Mouse (Mus musculus): ENCODE data around the gene Rcvrn.

Rcvrn gene

DNA sequence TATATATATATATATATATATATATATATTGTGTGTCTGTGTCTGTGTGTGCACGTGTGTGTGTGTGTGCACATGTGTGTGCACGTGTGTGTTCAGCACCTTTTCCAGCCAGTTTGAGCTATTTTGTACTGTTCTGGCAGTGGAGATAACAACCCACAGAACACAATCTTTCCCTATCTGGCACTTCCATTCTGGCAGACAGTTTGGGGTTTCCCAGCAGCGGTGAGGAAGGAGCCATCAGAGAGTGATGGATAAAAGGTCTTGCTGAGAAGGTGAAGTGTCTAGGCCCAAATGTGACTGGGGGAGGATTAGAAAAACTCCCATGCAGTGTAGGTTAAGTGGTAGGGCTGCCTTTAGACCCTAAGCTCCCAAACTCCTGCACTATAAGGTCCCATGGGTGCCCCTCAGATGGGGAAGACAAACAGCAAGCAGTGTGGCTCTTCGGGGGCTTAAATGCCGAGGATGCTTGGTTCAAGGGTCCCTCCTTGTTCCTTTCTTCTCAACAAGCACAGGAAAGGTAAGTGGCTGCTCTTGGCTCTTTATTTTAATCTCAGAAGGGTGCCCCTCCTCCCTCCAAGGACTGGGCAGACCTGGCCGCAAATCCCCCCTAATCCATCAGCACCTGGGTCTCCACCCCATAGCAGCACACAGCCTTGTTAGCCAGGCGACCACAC is at the start of gene Rcvrn:
TSS of gene Rcvrn (plus strand) at position 624 of the 674 bp plus-strand sequence.
- DNase-seq: no peak

DNA sequence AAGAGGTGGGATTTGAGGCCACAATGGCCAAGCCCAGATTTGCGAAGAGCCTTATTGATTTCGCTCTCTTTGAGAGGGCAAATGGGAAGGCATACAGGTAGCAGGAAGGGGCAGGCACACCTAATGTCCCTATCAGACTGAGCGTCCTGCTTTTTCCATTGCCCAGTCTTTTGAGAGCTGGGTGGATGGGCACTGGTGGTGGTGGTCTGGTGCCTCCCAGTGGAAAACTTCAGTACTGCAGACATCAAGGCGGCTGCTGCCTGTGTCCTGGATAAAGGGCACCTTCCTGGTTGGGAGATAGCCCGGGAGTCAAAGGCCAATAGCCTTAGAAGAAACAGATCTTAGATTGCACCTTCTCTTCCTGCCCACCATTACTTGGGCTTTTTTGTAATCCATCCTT is 47.4 kb upstream of the Rcvrn start:
- DNase-seq: peak; percentile 46

DNA sequence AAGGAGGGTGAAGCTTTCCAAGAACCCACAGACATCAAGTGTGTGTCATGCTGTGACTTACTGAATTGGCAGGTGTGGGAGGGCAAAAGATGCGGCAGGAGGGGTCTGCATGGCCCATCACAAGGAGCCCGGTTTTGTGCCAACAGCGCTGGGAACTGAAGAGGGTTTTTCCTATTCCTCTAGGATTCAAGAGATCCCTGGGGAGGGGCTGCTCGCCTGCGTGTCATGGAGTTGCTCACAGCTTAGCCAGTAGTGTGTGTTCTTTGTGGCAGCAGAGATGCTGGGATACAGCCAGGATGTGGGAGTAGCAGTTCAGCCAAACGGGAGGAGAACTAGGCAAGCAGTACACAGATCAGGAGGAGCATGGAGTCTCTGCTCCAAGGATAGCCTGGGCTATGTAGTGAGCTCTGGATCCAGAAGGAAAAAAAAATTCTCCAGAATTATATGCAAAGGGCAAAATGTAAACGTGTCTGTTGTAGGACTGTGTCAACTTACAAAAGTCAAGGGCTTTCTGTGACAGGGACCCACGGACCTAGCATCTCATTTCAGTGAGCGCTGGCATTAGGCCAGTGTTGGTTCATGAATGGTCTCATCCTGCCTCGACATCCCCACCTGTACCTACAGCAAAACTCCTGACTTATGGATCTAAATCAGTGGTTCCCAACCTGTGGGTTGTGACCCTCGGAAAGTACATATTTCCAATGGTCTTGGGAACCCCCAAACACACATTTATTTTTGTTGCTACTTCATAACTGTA is 46.3 kb upstream of the Rcvrn start:
- no peak for DNase-seq

DNA sequence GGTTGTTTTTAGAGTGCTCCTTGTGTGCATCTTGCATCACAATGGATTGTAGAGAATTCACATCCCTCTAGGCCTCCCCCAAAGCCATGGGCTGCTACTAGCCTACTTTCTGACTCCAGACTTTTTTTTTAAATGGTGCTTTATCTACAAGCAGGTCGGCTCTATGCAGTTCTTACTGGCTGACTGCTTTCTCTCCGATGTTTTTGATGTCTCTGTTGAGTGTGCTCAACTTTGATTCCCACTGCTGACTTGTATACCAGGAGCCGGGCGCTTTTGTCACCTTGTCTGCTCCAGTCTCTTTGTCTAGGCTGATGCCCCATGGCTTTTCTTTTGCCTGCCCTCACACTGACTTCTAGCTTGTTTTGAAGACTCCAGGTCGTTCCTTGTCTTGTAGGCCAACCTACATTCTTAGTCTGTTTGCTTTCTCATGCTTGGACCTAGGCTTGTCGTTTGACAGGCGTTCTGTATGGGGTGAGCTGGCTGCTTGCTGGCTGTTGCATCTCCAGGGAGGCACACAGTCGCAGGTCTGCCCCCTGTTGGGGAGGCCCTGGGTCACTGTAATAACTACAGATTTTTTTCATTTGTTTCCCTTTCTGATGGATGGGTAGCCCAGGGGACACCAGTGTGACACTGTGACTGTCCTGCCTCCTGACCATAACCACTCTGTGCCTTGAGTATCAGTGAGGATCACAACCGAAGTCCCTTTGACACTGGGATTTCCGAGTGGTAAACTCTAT is 45.0 kb upstream of the Rcvrn start:
- DNase-seq: no peak

DNA sequence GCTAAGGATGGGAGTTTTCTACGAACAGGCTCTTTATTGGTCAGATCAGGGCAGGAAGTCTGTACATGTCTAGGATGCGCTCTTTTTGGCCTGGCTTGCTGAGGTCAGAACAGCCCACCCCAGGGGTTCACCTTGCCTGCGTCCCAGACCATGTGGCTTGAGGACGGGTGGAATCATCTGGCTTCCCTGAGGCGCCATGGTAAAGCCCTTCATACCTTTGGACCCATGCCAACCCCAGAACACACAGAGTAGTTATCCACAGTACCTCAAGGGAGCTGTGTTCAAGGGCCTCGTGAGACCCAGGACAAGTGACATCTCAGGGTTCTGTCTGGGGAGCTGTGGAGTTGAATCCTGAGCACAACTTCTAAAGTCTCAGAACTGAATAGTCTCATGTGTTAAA is 43.4 kb upstream of the Rcvrn start:
- no peak for DNase-seq

DNA sequence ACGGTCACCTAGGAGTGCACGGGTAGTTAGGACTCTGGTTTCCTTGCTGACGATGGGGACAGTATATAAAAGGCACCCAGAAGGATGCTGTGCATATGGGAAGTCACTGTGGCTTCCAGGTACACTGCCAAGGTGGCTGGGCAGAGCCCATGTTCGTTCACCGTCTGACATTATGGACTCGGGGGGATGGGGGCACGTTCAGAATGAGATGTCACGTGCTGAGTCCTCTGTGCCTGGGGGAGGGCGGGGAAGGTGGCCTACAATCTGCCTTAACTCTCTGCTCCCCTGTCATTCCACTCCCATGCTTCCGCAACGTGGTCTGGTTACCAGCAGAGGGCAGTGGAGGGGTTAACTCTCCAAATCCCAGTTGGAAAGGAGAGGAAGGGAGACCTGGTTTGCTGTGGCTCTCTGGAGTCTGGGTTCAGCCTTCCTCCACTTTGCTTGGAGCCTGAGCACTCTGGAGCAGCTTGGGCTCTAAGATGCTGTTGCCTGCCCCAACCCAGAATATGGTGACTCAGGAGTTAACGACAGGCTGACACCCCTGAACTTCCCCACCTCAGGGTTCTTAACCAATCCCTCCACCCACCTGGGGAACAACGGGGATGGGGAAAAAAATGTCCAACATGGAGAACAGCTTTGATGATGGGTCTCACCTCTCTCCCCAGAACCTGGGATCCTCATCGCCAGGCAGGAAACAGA is 42.8 kb upstream of the Rcvrn start:
- DNase-seq: peak; percentile 24

DNA sequence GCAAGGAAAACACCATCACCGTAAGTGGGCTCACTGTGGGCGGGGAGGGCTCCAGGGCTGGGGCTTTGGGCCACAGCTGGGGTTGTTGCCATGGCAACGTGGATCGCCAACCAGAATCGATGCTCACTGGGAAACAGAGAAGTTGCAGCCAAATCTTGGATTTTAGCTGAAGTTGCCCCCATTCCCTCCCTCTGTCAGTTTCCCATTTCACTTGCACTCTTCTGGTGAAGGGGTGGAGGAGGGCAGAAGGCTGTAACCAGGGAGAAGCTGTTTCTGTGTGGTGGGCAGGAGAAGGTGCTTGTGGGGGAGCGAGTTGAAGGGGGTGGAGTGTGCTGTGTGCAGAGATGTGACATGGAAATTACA is 42.3 kb upstream of the Rcvrn start:
- DNase-seq: no peak

DNA sequence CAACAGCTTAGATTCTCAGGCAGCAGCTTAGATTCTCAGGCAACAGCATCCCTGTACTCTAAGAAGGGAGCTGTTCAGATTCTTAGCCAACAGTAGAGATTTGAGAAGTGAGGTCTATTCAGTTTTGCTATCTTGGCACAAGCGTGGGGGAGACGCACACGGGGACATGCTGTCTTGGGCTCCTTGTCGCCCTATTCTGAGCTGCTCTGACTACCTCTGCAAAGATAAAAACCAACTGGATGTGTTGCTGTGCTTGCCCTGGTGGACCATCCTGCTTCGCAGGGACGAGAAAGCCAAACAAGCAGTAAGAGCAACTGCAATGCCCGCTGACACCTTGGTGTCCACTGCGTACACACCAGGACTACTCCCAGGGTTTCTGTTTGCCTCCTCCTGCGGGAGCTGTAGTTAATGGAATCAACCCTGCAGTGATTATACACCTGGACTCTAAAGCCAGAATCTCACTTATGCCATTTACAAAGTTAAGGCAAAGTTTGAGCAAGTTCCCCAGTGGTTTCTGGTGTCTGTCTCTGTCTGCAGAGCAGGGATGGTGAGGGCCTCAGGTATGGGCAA is 41.5 kb upstream of the Rcvrn start:
- DNase-seq: no peak

DNA sequence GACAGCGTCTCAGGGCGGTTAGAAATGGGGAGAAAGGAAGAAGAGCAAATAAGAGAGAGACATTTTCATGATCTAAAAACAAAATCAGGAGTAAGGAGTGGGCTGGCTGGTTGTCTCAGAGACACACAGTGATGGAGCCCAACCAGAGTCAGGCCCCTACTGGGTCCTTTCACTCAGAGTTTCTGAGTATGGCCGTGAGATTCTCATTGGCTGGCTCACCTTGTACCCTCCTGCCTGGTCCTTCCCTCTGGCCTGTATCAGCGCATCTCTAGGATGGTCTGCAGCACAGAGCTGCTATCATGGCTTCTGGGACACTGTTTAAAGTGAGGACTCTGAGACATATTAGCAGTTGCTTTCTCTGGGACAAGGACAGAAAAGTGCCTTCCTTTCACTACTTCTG is 40.6 kb upstream of the Rcvrn start:
- DNase-seq: no peak

DNA sequence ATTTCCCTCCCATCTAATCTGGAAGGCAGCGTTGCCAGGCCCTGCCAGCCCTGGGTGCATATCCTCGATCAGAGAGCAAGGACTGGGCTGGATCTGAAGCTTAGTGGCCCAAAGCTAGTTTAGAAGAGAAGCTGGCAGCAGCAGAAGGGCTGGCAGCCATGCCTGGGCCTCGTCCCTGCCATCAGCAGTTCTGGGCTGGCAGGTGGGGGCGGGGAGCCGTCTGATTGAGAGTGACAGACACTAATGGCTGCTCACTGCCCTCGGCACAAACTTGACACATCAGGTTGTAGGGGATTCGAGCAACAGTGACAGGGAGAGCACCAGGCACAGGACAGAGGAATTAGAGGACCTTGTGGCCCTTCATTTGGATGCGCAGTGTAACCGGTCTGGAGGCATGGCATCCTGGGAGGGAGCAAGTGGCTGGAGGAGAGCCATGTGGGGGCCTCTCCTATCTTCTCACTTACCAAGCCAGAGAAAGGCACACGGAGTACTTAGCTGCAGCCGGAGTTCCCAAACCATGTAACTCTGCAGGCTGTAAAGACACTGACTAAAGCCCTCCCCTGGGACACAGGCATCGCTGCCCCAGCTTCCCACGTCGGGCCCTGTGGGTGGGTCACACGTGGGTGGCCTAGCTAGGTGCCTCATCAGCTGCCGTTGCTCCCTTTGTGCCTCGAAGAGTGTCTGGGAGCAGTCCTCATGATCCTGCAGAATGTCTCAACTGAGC is 39.7 kb upstream of the Rcvrn start:
- no peak for DNase-seq

DNA sequence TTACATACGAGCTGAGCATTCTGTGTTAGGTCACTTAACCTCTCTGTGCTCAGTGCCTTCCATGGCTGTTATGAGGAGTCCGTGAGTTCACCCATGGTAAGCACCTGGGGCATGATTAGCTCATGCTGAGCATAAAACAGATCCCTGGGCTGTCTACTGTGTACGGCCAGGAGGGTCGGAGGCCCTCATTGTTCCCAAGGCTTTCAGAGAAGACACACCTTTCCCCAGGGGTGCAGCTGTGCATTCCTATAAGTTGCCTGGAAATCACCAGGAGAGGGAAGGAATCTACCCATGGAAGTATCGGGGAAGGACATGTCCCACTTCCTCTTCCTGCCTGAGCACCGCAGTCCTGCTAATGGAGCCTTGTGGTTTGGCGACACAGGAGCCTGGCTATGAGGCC is 38.8 kb upstream of the Rcvrn start:
- DNase-seq: no peak

DNA sequence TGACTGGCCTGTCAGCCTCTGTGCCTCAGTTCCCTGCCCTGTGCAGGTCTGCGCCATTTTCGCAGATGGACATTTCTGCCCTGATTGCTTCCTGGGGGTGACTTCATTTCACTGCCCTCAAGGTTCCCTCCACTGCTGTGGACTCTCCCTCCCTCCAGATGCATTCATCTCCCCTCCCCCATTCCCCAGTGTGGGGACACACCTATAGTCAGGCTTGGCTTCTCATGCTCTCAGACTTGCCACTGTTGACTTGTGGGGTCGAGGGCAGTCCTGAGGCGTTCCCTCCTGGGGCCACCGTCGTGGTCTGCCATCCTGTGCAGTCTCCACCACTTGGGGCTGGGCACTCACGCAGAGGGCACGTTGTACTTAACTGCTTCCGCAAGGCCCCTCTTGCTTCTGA is 38.3 kb upstream of the Rcvrn start:
- no peak for DNase-seq

DNA sequence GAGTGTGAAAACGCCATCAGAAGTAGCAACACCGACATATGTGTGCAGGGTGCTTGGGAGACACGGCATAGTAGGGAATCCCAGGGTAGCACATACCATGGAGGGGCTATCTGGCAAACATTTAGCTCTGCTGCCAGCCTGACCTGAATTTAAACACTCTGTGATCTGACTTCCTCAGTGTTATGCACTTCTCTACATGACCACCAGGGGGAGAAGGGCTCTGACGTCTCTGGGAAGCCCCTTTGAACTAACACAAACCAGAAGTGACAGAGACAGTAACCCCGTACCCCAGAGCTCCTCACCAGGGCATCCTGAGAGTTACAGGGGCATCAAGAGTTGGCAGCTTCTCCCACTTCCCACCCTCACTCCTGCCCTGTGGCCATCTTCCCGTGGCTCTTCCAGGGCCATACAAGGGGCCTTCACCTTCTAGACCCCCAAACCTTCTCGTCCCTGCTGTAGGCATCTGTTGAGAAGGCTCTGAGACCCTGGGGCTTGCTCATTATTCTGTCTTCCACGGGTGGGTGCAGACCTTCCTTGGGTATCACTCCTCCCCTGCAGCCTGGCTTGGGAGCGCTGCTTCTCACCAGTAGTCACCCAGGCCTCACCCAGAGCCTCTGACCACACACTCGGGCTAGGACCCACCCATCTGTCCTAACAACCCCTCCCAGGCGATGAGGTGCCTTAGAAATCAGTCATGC is 37.3 kb upstream of the Rcvrn start:
- DNase-seq: peak; percentile 20

DNA sequence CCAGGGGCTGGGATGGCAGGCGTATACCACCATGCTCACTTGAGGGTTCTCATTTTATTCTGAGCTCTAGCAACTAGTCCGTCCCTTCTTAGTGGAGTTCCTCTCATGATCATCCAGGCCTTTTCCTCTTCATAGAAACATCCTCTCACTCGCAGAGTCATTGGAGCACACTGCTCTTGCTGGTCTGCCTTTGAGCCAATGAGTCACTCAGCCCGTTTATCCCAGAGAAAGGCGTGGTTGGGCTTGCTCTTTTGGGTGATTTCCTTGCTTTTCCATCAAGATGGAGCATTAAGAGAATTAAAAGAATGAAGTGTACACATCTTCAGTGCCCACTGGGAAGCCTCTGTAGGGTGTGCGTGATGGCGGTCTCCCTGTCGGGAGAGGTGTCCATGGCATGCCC is 33.7 kb upstream of the Rcvrn start:
- no peak for DNase-seq

DNA sequence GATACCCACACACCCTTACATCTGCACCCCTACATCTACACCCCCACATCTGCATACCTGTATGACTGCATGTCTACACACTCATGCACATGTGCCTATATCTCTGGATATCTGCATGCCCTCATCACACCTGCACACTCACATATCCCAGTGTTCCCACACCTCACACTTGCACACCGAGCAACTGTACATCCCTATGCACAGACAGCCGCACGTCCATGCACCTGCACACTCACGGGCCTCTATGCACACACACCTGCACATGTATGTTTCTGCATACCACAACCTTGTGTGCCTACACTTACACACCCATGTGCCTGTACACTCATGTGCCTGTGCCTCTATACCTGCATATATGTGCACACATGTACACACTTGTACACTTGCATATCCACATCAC is 31.7 kb upstream of the Rcvrn start:
- DNase-seq: no peak

DNA sequence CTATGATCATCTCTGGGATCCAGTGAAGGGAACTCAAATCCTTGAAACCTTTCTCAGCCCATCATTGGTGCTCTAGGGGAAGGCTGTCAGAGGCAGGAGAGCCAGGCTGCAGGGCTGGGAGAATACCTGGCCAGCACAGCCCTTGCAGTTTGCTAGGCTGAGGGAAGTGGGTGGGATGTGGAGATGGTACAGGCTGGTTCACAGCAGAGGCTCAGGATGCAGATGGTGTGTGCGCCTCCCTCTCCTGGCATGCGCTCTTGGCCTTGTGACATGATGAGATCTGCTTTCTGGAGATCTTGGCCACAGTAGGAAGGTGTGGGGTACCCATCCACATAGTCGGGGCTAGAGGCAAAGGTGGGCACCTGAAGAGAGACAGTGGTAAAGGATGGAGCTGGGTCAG is 30.9 kb upstream of the Rcvrn start:
- DNase-seq: no peak

DNA sequence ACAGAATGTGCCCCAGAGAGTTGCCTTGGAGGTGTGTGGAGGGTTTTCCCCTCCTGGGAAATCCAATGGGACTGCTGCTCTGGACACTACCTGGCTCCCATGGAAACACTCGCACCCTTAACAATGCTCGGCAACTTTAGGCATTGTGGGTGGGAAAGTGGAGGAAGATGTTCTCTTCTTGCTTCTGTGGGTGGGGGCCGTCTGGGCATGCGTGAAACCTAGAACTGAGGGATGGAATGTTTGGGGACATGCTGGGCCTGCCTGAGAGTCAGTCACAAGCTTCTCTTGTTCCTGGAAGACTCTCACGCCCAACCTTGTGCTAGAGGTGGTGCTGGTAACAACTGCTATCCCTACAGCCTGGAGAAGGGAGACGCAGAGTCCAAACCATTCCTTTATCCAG is 30.2 kb upstream of the Rcvrn start:
- DNase-seq: no peak

DNA sequence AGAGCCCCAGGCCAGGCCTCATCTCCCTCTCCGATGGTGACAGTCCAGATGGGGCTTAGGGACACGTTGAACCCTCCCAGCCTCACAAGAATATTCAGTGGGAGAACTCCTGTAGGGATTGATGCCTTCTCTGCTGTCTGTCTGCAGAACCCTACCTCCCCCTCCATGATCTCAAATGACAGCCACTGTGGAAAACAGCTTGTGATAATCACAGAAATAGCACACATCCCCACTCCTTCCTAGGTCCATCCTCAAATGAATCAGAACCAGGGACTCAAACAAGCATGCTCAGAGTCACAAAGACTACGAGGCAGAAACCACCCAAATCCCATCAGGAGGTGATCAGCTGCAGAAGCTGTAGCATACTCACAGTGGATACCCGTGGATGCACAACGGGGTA is 29.0 kb upstream of the Rcvrn start:
- no peak for DNase-seq

DNA sequence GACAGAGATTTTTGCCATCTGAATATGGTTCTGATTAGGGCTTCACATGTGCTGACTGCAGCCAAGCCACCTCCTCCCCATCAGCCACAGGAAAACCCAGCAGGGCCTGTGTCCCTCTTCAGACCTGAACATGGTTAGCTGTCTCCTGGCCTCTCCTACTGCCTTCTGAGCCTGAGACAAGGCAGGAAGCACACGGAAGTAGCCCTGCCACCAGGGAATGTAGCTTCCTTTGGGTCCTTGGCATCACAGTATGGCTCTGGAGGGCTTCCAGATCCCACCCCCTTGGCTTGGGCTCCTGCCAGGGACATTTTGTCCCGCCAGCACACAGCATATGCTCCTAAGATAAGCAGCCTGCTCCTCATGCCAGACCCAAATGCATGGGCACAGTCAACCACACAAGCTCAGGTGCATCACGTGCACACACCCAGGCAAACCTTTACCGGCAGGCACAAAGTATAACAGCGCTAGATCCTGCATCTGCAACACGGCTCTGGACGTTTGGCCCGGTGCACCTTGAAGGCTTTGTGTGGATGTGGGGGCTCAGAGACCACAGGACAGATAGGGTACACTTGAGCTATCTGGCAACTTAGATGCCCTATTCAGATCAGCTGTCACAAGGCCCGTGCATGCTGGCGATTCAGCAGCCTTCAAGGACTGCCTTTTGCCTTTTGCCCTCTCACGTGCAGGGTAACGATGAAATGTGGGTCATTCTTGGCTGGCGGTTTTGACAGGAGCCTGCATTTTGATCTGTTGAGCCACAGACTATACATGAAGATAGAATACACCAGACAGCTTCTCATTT is 27.4 kb upstream of the Rcvrn start:
- DNase-seq: no peak

DNA sequence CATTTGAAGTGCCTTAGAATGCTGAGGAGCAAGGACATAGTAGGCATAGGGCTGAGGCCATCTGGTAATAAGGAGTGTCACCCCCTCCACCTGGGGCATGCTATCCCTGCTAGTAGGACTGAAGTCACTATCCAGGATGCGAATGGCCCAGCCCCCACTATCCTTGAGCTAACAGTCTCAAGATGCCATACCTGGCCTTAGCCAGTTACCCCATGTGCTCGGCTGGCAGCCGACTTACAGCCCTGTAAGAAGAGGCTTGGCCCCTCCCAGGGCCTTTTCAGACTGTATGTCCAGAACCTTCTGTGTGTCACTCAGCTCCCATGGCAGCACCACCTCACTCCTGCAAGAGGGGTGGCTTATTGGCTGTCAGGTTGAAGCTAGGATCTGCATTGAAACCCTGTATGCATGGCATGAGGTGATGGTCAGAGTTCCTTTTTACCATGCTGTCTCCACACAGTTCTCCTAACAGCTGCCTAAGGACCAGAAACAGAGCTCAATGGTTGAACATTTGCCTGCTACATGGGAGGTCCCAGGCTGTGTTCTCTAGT is 26.6 kb upstream of the Rcvrn start:
- no peak for DNase-seq

DNA sequence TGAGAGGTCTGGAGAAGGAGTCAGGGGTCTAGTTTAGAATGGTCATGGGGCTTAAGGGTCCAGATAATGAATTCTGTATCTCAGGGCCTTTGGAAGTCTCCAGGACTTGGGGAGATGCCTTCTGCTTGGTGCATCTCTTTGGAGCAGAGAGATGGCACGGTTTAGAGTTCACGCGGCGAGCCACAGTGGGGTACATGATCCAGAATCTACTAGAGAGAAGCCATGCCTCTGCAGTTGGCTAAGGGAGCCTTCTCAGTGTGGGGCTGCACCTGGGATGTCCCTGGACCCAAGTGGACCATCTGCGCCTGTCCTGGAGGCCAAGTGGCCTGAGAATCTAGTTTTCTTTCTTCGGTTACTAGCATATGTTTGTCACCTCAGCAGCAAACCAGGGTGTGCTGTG is 25.1 kb upstream of the Rcvrn start:
- no peak for DNase-seq
